8 mouse cellular contexts compared by ENCODE assay signal in genomic region chr2:167631591-167632448, GRCm38 (mm10). TPM values are rescaled to one million over a fixed set of nuclear protein-coding genes. Genes with fewer than 3 reads are reported as not detected.
DNase-seq lines count a peak whose midpoint lies in the region; ATAC-seq and TF ChIP-seq lines count a peak whose summit lies in the region.

TSS of gene Ube2v1 (minus strand) at chr2:167632095.

- TF ChIP-seq CTCF in gastrocnemius, adult 2 months (IDR thresholded peaks at IDR 0.05) = no peak
- peak; percentile 48 for TF ChIP-seq CTCF in hindbrain, postnatal 0 days (IDR thresholded peaks at IDR 0.05; ENCODE audit: low read depth)
- TF ChIP-seq CTCF in left cerebral cortex, adult 2 months (IDR thresholded peaks at IDR 0.05) = peak; percentile 40

- H3K9me3 ChIP-seq in hindbrain, postnatal 0 days (ENCODE audit: low read length) = no peaks in the 10 kb centered on the region

- H3K27me3 ChIP-seq in hindbrain, postnatal 0 days (ENCODE audit: insufficient read depth, low read length) = no peaks in the 10 kb centered on the region

- intact Hi-C loops in gastrocnemius, adult 2 months (cut with DNase I) = loop anchor here (10.0 kb wide), 1 partner anchor 567 kb away; the partner anchor contains the start of gene Znfx1
- intact Hi-C loops in left cerebral cortex, adult 2 months (cut with DNase I) = no loop called here

- peak within 1 kb of the TSS; percentile 90 for H3K4me2 ChIP-seq in hindbrain, postnatal 0 days (ENCODE audit: low read depth, low read length)

- peak within 1 kb of the TSS; percentile 99 for H3K27ac ChIP-seq in gastrocnemius, adult 2 months
- H3K27ac ChIP-seq in hindbrain, postnatal 0 days = peak within 1 kb of the TSS; percentile 90
- peak within 1 kb of the TSS; percentile 95 for H3K27ac ChIP-seq in left cerebral cortex, adult 2 months

- H3K4me3 ChIP-seq in gastrocnemius, adult 2 months = peak within 1 kb of the TSS; percentile 90
- H3K4me3 ChIP-seq in hindbrain, postnatal 0 days (ENCODE audit: low read length) = peak within 1 kb of the TSS; percentile 84
- H3K4me3 ChIP-seq in left cerebral cortex, adult 2 months = peak within 1 kb of the TSS; percentile 95

- peaks cover 21% of the 10 kb centered on the region for H3K4me1 ChIP-seq in hindbrain, postnatal 0 days (ENCODE audit: insufficient read depth, low read length)

- no peaks in the 10 kb centered on the region; the same call in 1 of the 2 replicates for H3K36me3 ChIP-seq in hindbrain, postnatal 0 days (ENCODE audit: insufficient read depth, low read length)

- 1% methylated on average over 84 of the region's 87 CpGs for WGBS in hindbrain, postnatal 0 days

- peak within 1 kb of the TSS; percentile 90 for H3K9ac ChIP-seq in hindbrain, postnatal 0 days (replicated peaks; ENCODE audit: low read length)

- ATAC-seq in hindbrain, postnatal 0 days = peak; percentile 89
- peak; percentile 81 for ATAC-seq in megakaryocyte, adult 5-6 weeks (ENCODE audit: poor library complexity, severe bottlenecking)

- peak; percentile 95 for DNase-seq in WW6 (ENCODE audit: low read depth, low spot score)
- DNase-seq in cerebellum, postnatal 4 days (ENCODE audit: low spot score in 2 of 2) = peak; percentile 97 to 98
- DNase-seq in gastrocnemius, adult 2 months = peak; percentile 98
- DNase-seq in hindbrain, postnatal 0 days (ENCODE audit: low spot score) = peak; percentile 98
- peak; percentile 97 to 98 for DNase-seq in left cerebral cortex, adult 2 months (ENCODE audit: extremely low spot score in 1 of 2, low spot score in 2 of 2)
- peak; percentile 95 to 97 for DNase-seq in right cerebral cortex, adult 2 months (ENCODE audit: low spot score in 2 of 2)
- DNase-seq in urinary bladder, postnatal 14 days (ENCODE audit: low spot score) = peak; percentile 96

RNA-seq across cellular contexts. Expression of gene Ube2v1, which starts in this region (rescaled TPM):
- 100 to 1,000 TPM; 170 to 181 TPM for total RNA-seq in gastrocnemius, adult 2 months (2021)
- total RNA-seq in hindbrain, postnatal 0 days (2014; rRNA removed) = 209 and 247 TPM in 2 replicates
- 380 and 384 TPM in 2 replicates for polyA plus RNA-seq in hindbrain, postnatal 0 days (2015; fragmentation: Nextera tagmentation; extraction: Ambion mirVana)
- 100 to 1,000 TPM; 244 to 274 TPM for total RNA-seq in left cerebral cortex, adult 2 months (2021)
- 68.8 and 86.3 TPM in 2 replicates for total RNA-seq in megakaryocyte, adult 5-6 weeks (2015)
- 45.1 and 51.9 TPM in 2 replicates for total RNA-seq in megakaryocyte, adult 5-6 weeks (2017)

Comparison
In these comparisons a context has a peak if more than half of its experiments do, and no peak if none do; other contexts are left out.
1. Peak in every context shown above with its lines: DNase-seq, ATAC-seq, H3K4me3 ChIP-seq and H3K27ac ChIP-seq.